In genomic region chr1:155248041-155248440, GRCm38 (mm10) we compare ENCODE assay signal across 27 mouse cellular contexts. TPM values are rescaled to one million over a fixed set of nuclear protein-coding genes. Genes with fewer than 3 reads are reported as not detected.
A peak's percentile ranks its signal among the peaks of the same experiment; 100 is the strongest.
DNase-seq lines count a peak whose midpoint lies in the region; ATAC-seq and TF ChIP-seq lines count a peak whose summit lies in the region.
"Had no signal": no experiment of that assay in that cellular context is flagged by ENCODE, and none has a peak within 500 bp of the region (broad histone marks: within the 10 kb centered on the region; RNA-seq: fewer than 3 reads in every experiment).

No protein-coding gene starts in this region.

- no peak overlapping the region for H3K4me3 ChIP-seq in heart, adult 2 months
- no peak overlapping the region for H3K4me3 ChIP-seq in heart, embryonic 12.5 days
- H3K4me3 ChIP-seq: embryonic facial prominence, embryonic 12.5 days; forebrain, embryonic 12.5 days; hindbrain, embryonic 12.5 days; limb, embryonic 10.5 days; liver, embryonic 15.5 days; lung, embryonic 15.5 days; neural tube, embryonic 15.5 days had no signal

- no peak overlapping the region for H3K9ac ChIP-seq in heart, adult 2 months (ENCODE audit: low read depth, low read length)
- no peak overlapping the region for H3K9ac ChIP-seq in heart, embryonic 12.5 days
- H3K9ac ChIP-seq: embryonic facial prominence, embryonic 12.5 days; forebrain, embryonic 12.5 days; hindbrain, embryonic 12.5 days; liver, embryonic 15.5 days; lung, embryonic 15.5 days; neural tube, embryonic 15.5 days had no signal

- H3K4me2 ChIP-seq in heart, embryonic 12.5 days: no peak overlapping the region
- H3K4me2 ChIP-seq: embryonic facial prominence, embryonic 12.5 days; forebrain, embryonic 12.5 days; hindbrain, embryonic 12.5 days; liver, embryonic 15.5 days; lung, embryonic 15.5 days; neural tube, embryonic 15.5 days had no signal

- no peaks in the 10 kb centered on the region for H3K79me2 ChIP-seq in heart, adult 2 months (replicated peaks; ENCODE audit: control insufficient read depth, insufficient read depth, low read length)

- no peak for TF ChIP-seq EP300 in heart, adult 2 months (IDR thresholded peaks at IDR 0.05; ENCODE audit: insufficient read depth, low read depth, low read length)

- no peaks in the 10 kb centered on the region for H3K27me3 ChIP-seq in heart, adult 2 months (ENCODE audit: control insufficient read depth, insufficient read depth, low read length)
- no peaks in the 10 kb centered on the region for H3K27me3 ChIP-seq in heart, embryonic 12.5 days (replicated peaks)

- TF ChIP-seq CTCF in heart, adult 2 months (IDR thresholded peaks at IDR 0.05): no peak

- peaks cover 2% of the 10 kb centered on the region; the same call in 1 of the 2 replicates for H3K4me1 ChIP-seq in heart, adult 2 months (ENCODE audit: control insufficient read depth, insufficient read depth, low read length)
- H3K4me1 ChIP-seq in heart, embryonic 12.5 days (replicated peaks): peaks cover 22% of the 10 kb centered on the region
- H3K4me1 ChIP-seq: embryonic facial prominence, embryonic 12.5 days had no signal

- peak; percentile 1 to 10 for DNase-seq in heart, adult 2 months
- DNase-seq in kidney, postnatal 10 days: peak; percentile 12
- DNase-seq in kidney, adult 18-20 months: no peak
- DNase-seq in right cerebral cortex, postnatal 10 days (ENCODE audit: low spot score in 2 of 2): peak; percentile 15 to 18
- no peak for DNase-seq in right cerebral cortex, postnatal 36 days (ENCODE audit: low spot score in 2 of 2)
- peak; percentile 60 for DNase-seq in R1 (ENCODE audit: low read depth, low spot score)
- DNase-seq in adrenal gland, adult 2 months: no peak
- DNase-seq: adrenal gland, postnatal 14 days; cerebellum, adult 2 months; cerebellum, postnatal 25 days; gastrocnemius, postnatal 10 days; layer of hippocampus, adult 9-11 months; liver; lung, postnatal 4 days; right cerebral cortex, postnatal 14 days; spleen, adult 18-20 months; thymus, postnatal 14 days had no signal

- intact Hi-C loops in heart, adult 2 months (cut with DNase I): loop anchor here (5.0 kb wide), 1 partner anchor 34 kb away; no protein-coding TSS in a partner anchor

- no peaks in the 10 kb centered on the region for H3K9me3 ChIP-seq in heart, embryonic 12.5 days (replicated peaks)
- H3K9me3 ChIP-seq: embryonic facial prominence, embryonic 12.5 days; forebrain, embryonic 12.5 days; hindbrain, embryonic 12.5 days; limb, embryonic 10.5 days; liver, embryonic 15.5 days; lung, embryonic 15.5 days; neural tube, embryonic 15.5 days had no signal

- 56% methylated on average over 5 of the region's 5 CpGs for WGBS in heart, adult 2 months
- WGBS in heart, embryonic 12.5 days: 46% methylated on average over 5 of the region's 5 CpGs

- H3K36me3 ChIP-seq in heart, adult 2 months (ENCODE audit: control insufficient read depth, insufficient read depth, low read length): no peaks in the 10 kb centered on the region
- H3K36me3 ChIP-seq in heart, embryonic 12.5 days: no peaks in the 10 kb centered on the region
- H3K36me3 ChIP-seq: embryonic facial prominence, embryonic 12.5 days; forebrain, embryonic 12.5 days; hindbrain, embryonic 12.5 days; limb, embryonic 10.5 days; liver, embryonic 15.5 days; lung, embryonic 15.5 days; neural tube, embryonic 15.5 days had no signal

- no peak overlapping the region for H3K27ac ChIP-seq in heart, adult 2 months
- H3K27ac ChIP-seq in heart, embryonic 12.5 days (ENCODE audit: poor library complexity, severe bottlenecking): no peak overlapping the region
- H3K27ac ChIP-seq: embryonic facial prominence, embryonic 12.5 days; forebrain, embryonic 12.5 days; hindbrain, embryonic 12.5 days; limb, embryonic 10.5 days; liver, embryonic 15.5 days; lung, embryonic 15.5 days; neural tube, embryonic 15.5 days had no signal

- ATAC-seq in heart, embryonic 12.5 days (ENCODE audit: insufficient number of reproducible peaks, low FRiP score): no peak
- ATAC-seq: inflammation-experienced regulatory T-cells, adult 6 months had no signal

- TF ChIP-seq POLR2A in heart, adult 2 months (IDR thresholded peaks at IDR 0.05; ENCODE audit: insufficient read depth, low read depth, low read length): no peak

RNA-seq across cellular contexts. Expression of gene BC034090, which starts 3.8 kb away (rescaled TPM):
- total RNA-seq in heart, adult 2 months (2021): 10 to 100 TPM; 37.2 to 37.5 TPM
- 31.8 and 44.8 TPM in 2 replicates for polyA plus RNA-seq in heart, adult 2 months (2012; rRNA removed)
- 9.0 and 9.6 TPM in 2 replicates for polyA plus RNA-seq in heart, embryonic 12.5 days (2016; fragmentation: Nextera tagmentation; extraction: Ambion mirVana)
- 10 to 100 TPM; 29.6 to 33.5 TPM for total RNA-seq in adrenal gland, adult 2 months (2021)
- polyA plus RNA-seq in adrenal gland, adult 2 months (2012; rRNA removed): 30.6 and 32.7 TPM in 2 replicates
- total RNA-seq: megakaryocyte-erythroid progenitor cell, adult 5-6 weeks had no signal

Comparison
In these comparisons a context has a peak if more than half of its experiments do, and no peak if none do; other contexts are left out.
1. DNase-seq: peak in heart, adult 2 months (2 of 2), kidney, postnatal 10 days (single experiment), right cerebral cortex, postnatal 10 days (2 of 2) and R1 (single experiment); none in kidney, adult 18-20 months (single experiment), right cerebral cortex, postnatal 36 days (0 of 2) and adrenal gland, adult 2 months (single experiment).